Mouse (Mus musculus) gastrocnemius, postnatal 4 days (tissue): ENCODE measurements at regions not wholly inside any gene's neighbourhood (a gene's known extent, or its start where the extent isn't known, plus 50 kb on each side); places are given as distances from the start of the nearest gene placed in this dataset.
A peak's percentile ranks its signal among the peaks of the same experiment; 100 is the strongest.

Experiments
- DNase-seq, 2 experiments: peaks; one replicate each; pipeline ENCODE4 v3.0.0; 2021 to 2022; ENCODE audit warnings: low spot score in 2 of 2, mixed read lengths in 2 of 2

DNA sequence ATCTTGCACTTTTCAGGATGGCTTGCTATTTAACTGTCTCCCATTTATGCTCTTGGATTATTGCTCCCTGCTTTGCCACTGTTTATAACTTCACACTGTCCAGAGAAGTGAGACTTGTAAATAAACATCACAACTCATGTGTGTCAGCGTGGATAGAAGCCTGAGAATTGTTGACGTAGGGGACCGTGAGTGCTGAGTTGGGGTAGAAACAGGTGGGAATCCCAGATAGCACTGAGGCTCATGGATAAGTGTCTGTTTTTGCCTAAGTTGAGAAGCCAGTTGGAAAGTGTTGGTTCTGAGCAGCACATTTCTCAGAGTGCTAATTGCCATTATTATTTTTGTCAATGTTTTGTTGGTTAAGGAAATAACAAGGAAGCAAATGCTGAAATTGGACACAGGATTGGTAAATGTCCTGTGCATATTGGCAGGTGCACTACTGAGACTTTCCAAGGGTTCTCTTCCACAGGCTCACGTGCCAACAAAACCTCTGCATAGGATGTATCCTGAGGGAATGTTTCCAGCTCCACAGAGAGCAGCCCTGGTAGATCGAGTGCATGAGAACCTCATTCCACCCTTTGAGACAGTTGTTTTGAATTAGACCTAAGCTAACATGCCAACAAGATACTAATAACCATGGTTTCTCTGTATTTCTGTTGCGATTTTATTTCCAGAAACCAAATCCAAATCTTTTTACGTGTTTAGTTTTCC is 74.3 kb upstream of the Grb10 start:
- DNase-seq = no peak

GRCm38 (mm10) chr11:12107711-12108110 is 69.2 kb upstream of the Grb10 start:
- no peak for DNase-seq

DNA sequence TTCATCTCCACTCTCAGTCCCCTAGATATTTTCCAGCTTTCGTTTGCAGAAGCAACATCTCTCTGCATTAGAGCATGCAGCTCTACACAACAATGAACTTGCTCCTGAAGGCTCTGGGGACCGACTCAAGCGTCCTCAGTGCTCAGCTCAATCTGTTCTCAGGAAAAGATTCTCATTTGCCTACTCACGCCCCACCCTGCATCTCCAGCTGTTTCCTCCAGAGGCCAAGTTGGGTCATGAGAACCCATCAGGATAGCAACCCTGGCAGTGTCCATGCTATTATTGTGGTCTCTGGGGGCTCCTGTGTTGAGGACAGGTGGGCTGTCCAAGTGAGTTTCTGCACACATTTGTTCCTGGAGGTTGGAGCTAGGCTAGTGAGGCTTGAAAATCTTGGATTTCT is 52.5 kb upstream of the Grb10 start:
- DNase-seq = peak in 1 of 2 experiments; percentile 8

GRCm38 (mm10) chr11:12089788-12090365 is 51.4 kb upstream of the Grb10 start:
- no peak for DNase-seq
